Mouse (Mus musculus): Measurements from ENCODE around the gene Serpinb3d. TPM values are rescaled to one million over a fixed set of nuclear protein-coding genes. Genes with fewer than 3 reads are reported as not detected.
"Not testable (repeated sequence)": the region's sequence is repeated elsewhere in the genome, so short reads cannot be mapped to it uniquely, and the experiment has no call there.

The Serpinb3d gene
- total RNA-seq (2012; rRNA removed) = not detected in 2 replicates

GRCm38 (mm10) chr1:107083406-107083805, at the start of gene Serpinb3d:
TSS of gene Serpinb3d (minus strand) at chr1:107083506.
- H3K9ac ChIP-seq (ENCODE audit: insufficient read depth, low read depth, low read length, poor library complexity, severe bottlenecking) = no peak within 1 kb of the TSS
- H3K4me1 ChIP-seq (ENCODE audit: control insufficient read depth in 2 of 2, insufficient read depth in 2 of 2, low read length in 2 of 2, poor library complexity in 1 of 2) = no peaks in the 10 kb centered on the region
- no peaks in the 10 kb centered on the region for H3K36me3 ChIP-seq (ENCODE audit: control insufficient read depth, insufficient read depth, low read length, poor library complexity, severe bottlenecking)
- in situ Hi-C loops (cut with MboI; ENCODE audit: low sequenced_read_pairs in 2 of 2, unreplicated experiment in 2 of 2) = no loop called here
- TF ChIP-seq ZC3H11A (IDR thresholded peaks at IDR 0.05; ENCODE audit: borderline replicate concordance, low read depth, low read length) = no peak
- TF ChIP-seq ZNF384 (IDR thresholded peaks at IDR 0.05; ENCODE audit: low read depth, low read length) = no peak
- TF ChIP-seq CHD2 (IDR thresholded peaks at IDR 0.05; ENCODE audit: low read depth, low read length) = no peak
- no peak for TF ChIP-seq HCFC1 (IDR thresholded peaks at IDR 0.05; ENCODE audit: borderline replicate concordance, insufficient read depth, low read length)
- no peak for TF ChIP-seq MAFK (IDR thresholded peaks at IDR 0.05; ENCODE audit: insufficient read depth, low read depth, low read length)
- no peaks in the 10 kb centered on the region for H3K9me3 ChIP-seq (ENCODE audit: control insufficient read depth, insufficient read depth, low read depth, low read length)
- no peak within 1 kb of the TSS for H3K27ac ChIP-seq (ENCODE audit: insufficient read depth, low read depth, low read length, poor library complexity, severe bottlenecking)
- no peak for DNase-seq (ENCODE audit: low read depth, low spot score)
- no peak within 1 kb of the TSS for H3K4me3 ChIP-seq (ENCODE audit: insufficient read depth in 1 of 2, low read depth in 1 of 2, low read length in 2 of 2, poor library complexity in 1 of 2, severe bottlenecking in 1 of 2)

- H3K9ac ChIP-seq (ENCODE audit: insufficient read depth, low read depth, low read length, poor library complexity, severe bottlenecking); DNase-seq (ENCODE audit: low read depth, low spot score); H3K4me1 ChIP-seq (ENCODE audit: control insufficient read depth in 2 of 2, insufficient read depth in 2 of 2, low read length in 2 of 2, poor library complexity in 1 of 2); H3K36me3 ChIP-seq (ENCODE audit: control insufficient read depth, insufficient read depth, low read length, poor library complexity, severe bottlenecking); H3K9me3 ChIP-seq (ENCODE audit: control insufficient read depth, insufficient read depth, low read depth, low read length); H3K4me3 ChIP-seq (ENCODE audit: insufficient read depth in 1 of 2, low read depth in 1 of 2, low read length in 2 of 2, poor library complexity in 1 of 2, severe bottlenecking in 1 of 2); in situ Hi-C loops (cut with MboI; ENCODE audit: low sequenced_read_pairs in 2 of 2, unreplicated experiment in 2 of 2); H3K27ac ChIP-seq (ENCODE audit: insufficient read depth, low read depth, low read length, poor library complexity, severe bottlenecking): not testable (repeated sequence)
Measured at GRCm38 (mm10) chr1:107127453-107127852, 44.1 kb upstream of the Serpinb3d start.

- no peak overlapping the region for H3K9ac ChIP-seq (ENCODE audit: insufficient read depth, low read depth, low read length, poor library complexity, severe bottlenecking)
- in situ Hi-C loops (cut with MboI; ENCODE audit: low sequenced_read_pairs in 2 of 2, unreplicated experiment in 2 of 2) = no loop called here
- no peak for DNase-seq (ENCODE audit: low read depth, low spot score)
- peaks cover 0 to 2% of the 10 kb centered on the region in 2 experiments; a peak in 1 of 4 replicates for H3K4me1 ChIP-seq (ENCODE audit: control insufficient read depth in 2 of 2, insufficient read depth in 2 of 2, low read length in 2 of 2, poor library complexity in 1 of 2)
- no peaks in the 10 kb centered on the region for H3K36me3 ChIP-seq (ENCODE audit: control insufficient read depth, insufficient read depth, low read length, poor library complexity, severe bottlenecking)
- H3K4me3 ChIP-seq (ENCODE audit: insufficient read depth in 1 of 2, low read depth in 1 of 2, low read length in 2 of 2, poor library complexity in 1 of 2, severe bottlenecking in 1 of 2) = no peak overlapping the region
- H3K9me3 ChIP-seq (ENCODE audit: control insufficient read depth, insufficient read depth, low read depth, low read length) = no peaks in the 10 kb centered on the region
- TF ChIP-seq CHD2 (IDR thresholded peaks at IDR 0.05; ENCODE audit: low read depth, low read length) (no peak), HCFC1 (IDR thresholded peaks at IDR 0.05; ENCODE audit: borderline replicate concordance, insufficient read depth, low read length) (no peak), ZNF384 (IDR thresholded peaks at IDR 0.05; ENCODE audit: low read depth, low read length) (no peak), MAFK (IDR thresholded peaks at IDR 0.05; ENCODE audit: insufficient read depth, low read depth, low read length) (no peak), ZC3H11A (IDR thresholded peaks at IDR 0.05; ENCODE audit: borderline replicate concordance, low read depth, low read length) (no peak)
- no peak overlapping the region for H3K27ac ChIP-seq (ENCODE audit: insufficient read depth, low read depth, low read length, poor library complexity, severe bottlenecking)
Measured at GRCm38 (mm10) chr1:107098417-107098816, 15.1 kb upstream of the Serpinb3d start.

- in situ Hi-C loops (cut with MboI; ENCODE audit: low sequenced_read_pairs in 2 of 2, unreplicated experiment in 2 of 2) = no loop called here
- H3K4me1 ChIP-seq (ENCODE audit: control insufficient read depth in 2 of 2, insufficient read depth in 2 of 2, low read length in 2 of 2, poor library complexity in 1 of 2) = no peaks in the 10 kb centered on the region
- H3K36me3 ChIP-seq (ENCODE audit: control insufficient read depth, insufficient read depth, low read length, poor library complexity, severe bottlenecking) = no peaks in the 10 kb centered on the region
- TF ChIP-seq ZNF384 (IDR thresholded peaks at IDR 0.05; ENCODE audit: low read depth, low read length) = no peak
- no peak for TF ChIP-seq HCFC1 (IDR thresholded peaks at IDR 0.05; ENCODE audit: borderline replicate concordance, insufficient read depth, low read length)
- no peak for TF ChIP-seq MAFK (IDR thresholded peaks at IDR 0.05; ENCODE audit: insufficient read depth, low read depth, low read length)
- TF ChIP-seq ZC3H11A (IDR thresholded peaks at IDR 0.05; ENCODE audit: borderline replicate concordance, low read depth, low read length) = no peak
- no peak for TF ChIP-seq CHD2 (IDR thresholded peaks at IDR 0.05; ENCODE audit: low read depth, low read length)
- DNase-seq (ENCODE audit: low read depth, low spot score) = no peak
- H3K4me3 ChIP-seq (ENCODE audit: insufficient read depth in 1 of 2, low read depth in 1 of 2, low read length in 2 of 2, poor library complexity in 1 of 2, severe bottlenecking in 1 of 2) = no peak within 1 kb of the TSS
- H3K9me3 ChIP-seq (ENCODE audit: control insufficient read depth, insufficient read depth, low read depth, low read length) = no peaks in the 10 kb centered on the region
- no peak within 1 kb of the TSS for H3K9ac ChIP-seq (ENCODE audit: insufficient read depth, low read depth, low read length, poor library complexity, severe bottlenecking)
- H3K27ac ChIP-seq (ENCODE audit: insufficient read depth, low read depth, low read length, poor library complexity, severe bottlenecking) = no peak within 1 kb of the TSS
Measured at GRCm38 (mm10) chr1:107052203-107052602, 31.1 kb downstream of the Serpinb3d start, which contains the start of gene Serpinb3a. TSS of gene Serpinb3a (minus strand) at chr1:107052303.

- H3K36me3 ChIP-seq (ENCODE audit: control insufficient read depth, insufficient read depth, low read length, poor library complexity, severe bottlenecking); H3K27ac ChIP-seq (ENCODE audit: insufficient read depth, low read depth, low read length, poor library complexity, severe bottlenecking); H3K4me3 ChIP-seq (ENCODE audit: insufficient read depth in 1 of 2, low read depth in 1 of 2, low read length in 2 of 2, poor library complexity in 1 of 2, severe bottlenecking in 1 of 2); H3K9ac ChIP-seq (ENCODE audit: insufficient read depth, low read depth, low read length, poor library complexity, severe bottlenecking); DNase-seq (ENCODE audit: low read depth, low spot score); H3K4me1 ChIP-seq (ENCODE audit: control insufficient read depth in 2 of 2, insufficient read depth in 2 of 2, low read length in 2 of 2, poor library complexity in 1 of 2); in situ Hi-C loops (cut with MboI; ENCODE audit: low sequenced_read_pairs in 2 of 2, unreplicated experiment in 2 of 2); H3K9me3 ChIP-seq (ENCODE audit: control insufficient read depth, insufficient read depth, low read depth, low read length): not testable (repeated sequence)
Measured at GRCm38 (mm10) chr1:107034236-107034635, 49.1 kb downstream of the Serpinb3d start.

Other genes with a start within 250 kb of the Serpinb3d start
- gene Serpinb5, start 222.3 kb downstream of the Serpinb3d start, total RNA-seq (2012; rRNA removed) = 0.22 and 0.53 TPM in 2 replicates
- not detected in 2 replicates for gene Serpinb12, start 149.1 kb downstream of the Serpinb3d start, total RNA-seq (2012; rRNA removed)
- not detected in 2 replicates for gene Serpinb13, start 102.5 kb downstream of the Serpinb3d start, total RNA-seq (2012; rRNA removed)
- not detected in 2 replicates for gene Serpinb3a, start 31.2 kb downstream of the Serpinb3d start, total RNA-seq (2012; rRNA removed)
- gene Serpinb3b, start 194.9 kb upstream of the Serpinb3d start, total RNA-seq (2012; rRNA removed) = not detected in 2 replicates
- gene Serpinb3c, start 194.9 kb upstream of the Serpinb3d start, total RNA-seq (2012; rRNA removed) = not detected in 2 replicates

Measured in ES-E14 (cell line).